Mouse (Mus musculus): Measurements from ENCODE around the gene Ggct. TPM values are rescaled to one million over a fixed set of nuclear protein-coding genes. Genes with fewer than 3 reads are reported as not detected.

Ggct gene
- polyA plus RNA-seq, 1 experiment = 1.5 TPM

- Histone ChIP-seq H3K4me3 (ENCODE audit: low read depth, low read length) (no peak overlapping the region), H3K36me3 (ENCODE audit: control insufficient read depth, insufficient read depth, low read length) (no peaks in the 10 kb centered on the region), H3K27ac (ENCODE audit: insufficient read depth, low read depth, low read length) (no peak overlapping the region), H3K27me3 (ENCODE audit: control insufficient read depth, insufficient read depth, low read length) (no peaks in the 10 kb centered on the region), H3K4me1 (ENCODE audit: control insufficient read depth, insufficient read depth, insufficient read length, low read length) (peaks cover 11% of the 10 kb centered on the region)
- WGBS = 24% methylated on average over 10 of the region's 10 CpGs
- TF ChIP-seq CTCF (IDR thresholded peaks at IDR 0.05; ENCODE audit: extremely low read depth, insufficient read length, insufficient replicate concordance, low read depth, low read length) (no peak), POLR2A (IDR thresholded peaks at IDR 0.05; ENCODE audit: low read depth, low read length) (no peak)
Observed at GRCm38 (mm10) chr6:54967591-54967990, 25.2 kb downstream of the Ggct start.

- peaks cover 5% of the 10 kb centered on the region; the same call in 1 of the 2 replicates for H3K4me1 ChIP-seq (ENCODE audit: control insufficient read depth, insufficient read depth, insufficient read length, low read length)
- WGBS = 32% methylated on average over 5 of the region's 5 CpGs
- H3K4me3 ChIP-seq (ENCODE audit: low read depth, low read length) = no peak overlapping the region
- no peak overlapping the region for H3K27ac ChIP-seq (ENCODE audit: insufficient read depth, low read depth, low read length)
- no peaks in the 10 kb centered on the region for H3K36me3 ChIP-seq (ENCODE audit: control insufficient read depth, insufficient read depth, low read length)
- no peaks in the 10 kb centered on the region for H3K27me3 ChIP-seq (ENCODE audit: control insufficient read depth, insufficient read depth, low read length)
- TF ChIP-seq CTCF (IDR thresholded peaks at IDR 0.05; ENCODE audit: extremely low read depth, insufficient read length, insufficient replicate concordance, low read depth, low read length) (no peak), POLR2A (IDR thresholded peaks at IDR 0.05; ENCODE audit: low read depth, low read length) (no peak)
Observed at GRCm38 (mm10) chr6:54965234-54965633, 27.5 kb downstream of the Ggct start.

GRCm38 (mm10) chr6:54964755-54965154 lies 28.0 kb downstream of the Ggct start:
- no peaks in the 10 kb centered on the region for H3K27me3 ChIP-seq (ENCODE audit: control insufficient read depth, insufficient read depth, low read length)
- no peak overlapping the region for H3K27ac ChIP-seq (ENCODE audit: insufficient read depth, low read depth, low read length)
- H3K4me3 ChIP-seq (ENCODE audit: low read depth, low read length) = no peak overlapping the region
- WGBS = 26% methylated on average over 1 of the region's 1 CpGs
- H3K4me1 ChIP-seq (ENCODE audit: control insufficient read depth, insufficient read depth, insufficient read length, low read length) = peaks cover 5% of the 10 kb centered on the region; the same call in 1 of the 2 replicates
- no peak for TF ChIP-seq CTCF (IDR thresholded peaks at IDR 0.05; ENCODE audit: extremely low read depth, insufficient read length, insufficient replicate concordance, low read depth, low read length)
- TF ChIP-seq POLR2A (IDR thresholded peaks at IDR 0.05; ENCODE audit: low read depth, low read length) = no peak
- H3K36me3 ChIP-seq (ENCODE audit: control insufficient read depth, insufficient read depth, low read length) = no peaks in the 10 kb centered on the region

GRCm38 (mm10) chr6:54963599-54963998 lies 29.2 kb downstream of the Ggct start:
- Histone ChIP-seq H3K36me3 (ENCODE audit: control insufficient read depth, insufficient read depth, low read length) (no peaks in the 10 kb centered on the region), H3K27ac (ENCODE audit: insufficient read depth, low read depth, low read length) (no peak overlapping the region), H3K4me1 (ENCODE audit: control insufficient read depth, insufficient read depth, insufficient read length, low read length) (peaks cover 5% of the 10 kb centered on the region; the same call in 1 of the 2 replicates), H3K4me3 (ENCODE audit: low read depth, low read length) (no peak overlapping the region), H3K27me3 (ENCODE audit: control insufficient read depth, insufficient read depth, low read length) (no peaks in the 10 kb centered on the region)
- WGBS = 97% methylated on average over 2 of the region's 2 CpGs
- TF ChIP-seq CTCF (IDR thresholded peaks at IDR 0.05; ENCODE audit: extremely low read depth, insufficient read length, insufficient replicate concordance, low read depth, low read length) = no peak
- no peak for TF ChIP-seq POLR2A (IDR thresholded peaks at IDR 0.05; ENCODE audit: low read depth, low read length)

DNA sequence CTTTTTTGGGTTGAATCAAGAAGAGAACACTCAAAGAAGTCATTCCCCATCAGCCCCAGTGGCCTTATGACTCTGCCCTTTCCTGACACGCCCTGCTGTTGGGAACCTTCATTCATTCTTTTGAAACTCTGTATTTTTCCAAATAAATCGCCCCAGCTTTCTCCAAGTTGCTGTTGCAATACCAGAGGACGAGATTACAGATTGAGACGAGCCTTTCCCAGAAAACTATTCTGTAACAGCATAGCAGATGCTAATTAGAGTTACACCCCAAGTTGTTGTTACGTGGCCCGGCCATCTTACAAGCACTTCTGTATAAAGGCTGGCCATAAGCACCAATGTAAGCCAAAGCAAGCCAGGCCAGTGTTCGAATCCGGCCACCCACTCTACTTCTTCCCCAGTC lies 35.1 kb downstream of the Ggct start:
- 86% methylated on average over 8 of the region's 8 CpGs for WGBS
- Histone ChIP-seq H3K36me3 (ENCODE audit: control insufficient read depth, insufficient read depth, low read length) (no peaks in the 10 kb centered on the region), H3K27me3 (ENCODE audit: control insufficient read depth, insufficient read depth, low read length) (no peaks in the 10 kb centered on the region), H3K4me1 (ENCODE audit: control insufficient read depth, insufficient read depth, insufficient read length, low read length) (peaks cover 13% of the 10 kb centered on the region), H3K4me3 (ENCODE audit: low read depth, low read length) (no peak overlapping the region), H3K27ac (ENCODE audit: insufficient read depth, low read depth, low read length) (peak overlapping the region; percentile 18; the same call in 1 of the 2 replicates)
- TF ChIP-seq CTCF (IDR thresholded peaks at IDR 0.05; ENCODE audit: extremely low read depth, insufficient read length, insufficient replicate concordance, low read depth, low read length) (no peak), POLR2A (IDR thresholded peaks at IDR 0.05; ENCODE audit: low read depth, low read length) (no peak)

GRCm38 (mm10) chr6:54956425-54956824 lies 36.3 kb downstream of the Ggct start:
- TF ChIP-seq CTCF (IDR thresholded peaks at IDR 0.05; ENCODE audit: extremely low read depth, insufficient read length, insufficient replicate concordance, low read depth, low read length) = no peak
- Histone ChIP-seq H3K36me3 (ENCODE audit: control insufficient read depth, insufficient read depth, low read length) (no peaks in the 10 kb centered on the region), H3K4me3 (ENCODE audit: low read depth, low read length) (no peak overlapping the region), H3K27ac (ENCODE audit: insufficient read depth, low read depth, low read length) (peak overlapping the region; percentile 55; the same call in 1 of the 2 replicates), H3K27me3 (ENCODE audit: control insufficient read depth, insufficient read depth, low read length) (no peaks in the 10 kb centered on the region), H3K4me1 (ENCODE audit: control insufficient read depth, insufficient read depth, insufficient read length, low read length) (peaks cover 13% of the 10 kb centered on the region)
- WGBS = 53% methylated on average over 1 of the region's 1 CpGs

DNA sequence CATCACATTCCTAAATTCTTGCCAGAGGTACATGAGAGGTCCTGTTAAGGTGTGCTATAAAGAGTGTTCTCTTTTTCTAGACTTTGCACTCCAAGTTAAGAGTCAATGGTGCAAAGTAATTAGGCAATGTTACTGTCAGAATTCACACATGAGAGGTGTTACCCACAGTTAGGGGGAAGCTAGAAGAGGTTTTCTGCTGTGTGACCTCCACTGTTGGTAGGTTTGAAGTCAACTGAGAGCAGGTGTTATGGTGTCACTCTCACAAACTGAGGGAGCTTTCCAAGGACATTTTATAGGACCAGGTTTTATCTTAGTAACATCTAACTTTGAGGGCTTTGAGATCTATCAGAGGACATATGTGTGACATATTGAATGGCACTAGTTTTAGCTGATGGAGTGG lies 36.8 kb downstream of the Ggct start:
- Histone ChIP-seq H3K4me3 (ENCODE audit: low read depth, low read length) (no peak overlapping the region), H3K27me3 (ENCODE audit: control insufficient read depth, insufficient read depth, low read length) (no peaks in the 10 kb centered on the region), H3K4me1 (ENCODE audit: control insufficient read depth, insufficient read depth, insufficient read length, low read length) (peaks cover 13% of the 10 kb centered on the region), H3K27ac (ENCODE audit: insufficient read depth, low read depth, low read length) (peak overlapping the region; percentile 55; the same call in 1 of the 2 replicates), H3K36me3 (ENCODE audit: control insufficient read depth, insufficient read depth, low read length) (no peaks in the 10 kb centered on the region)
- TF ChIP-seq POLR2A (IDR thresholded peaks at IDR 0.05; ENCODE audit: low read depth, low read length) (no peak), CTCF (IDR thresholded peaks at IDR 0.05; ENCODE audit: extremely low read depth, insufficient read length, insufficient replicate concordance, low read depth, low read length) (no peak)

Data from small intestine, adult 2 months (tissue).